Mouse (Mus musculus) left cerebral cortex, adult 9 months (tissue): Measurements from ENCODE around the gene Tmem198.
A peak's percentile ranks its signal among the peaks of the same experiment; 100 is the strongest.

Experiments used
- DNase-seq, 2 experiments: peaks; one replicate each; pipeline ENCODE4 v3.0.0; 2022; ENCODE audit warnings: low spot score in 2 of 2

Gene Tmem198

DNA sequence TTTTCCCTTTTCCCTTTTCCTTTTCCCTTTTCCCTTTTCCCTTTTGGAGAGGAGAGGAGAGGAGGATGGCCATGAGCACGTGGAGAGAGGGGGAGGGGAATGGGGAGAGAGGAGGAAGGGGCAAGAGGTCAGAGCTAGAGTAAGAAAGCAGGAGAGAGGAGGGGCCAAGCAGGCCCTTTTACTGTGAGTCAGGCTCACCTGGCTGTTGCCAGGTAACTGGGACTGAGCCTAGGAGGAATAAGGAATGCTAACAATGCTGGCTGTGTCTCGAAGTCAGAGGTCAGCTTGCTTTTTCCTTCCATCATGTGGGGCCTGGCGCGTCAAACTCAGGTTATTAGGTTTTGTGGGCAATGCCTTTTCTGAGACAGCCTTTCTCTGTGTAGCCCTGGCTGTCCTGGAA is 38.7 kb downstream of the Tmem198 start:
- no peak for DNase-seq

DNA sequence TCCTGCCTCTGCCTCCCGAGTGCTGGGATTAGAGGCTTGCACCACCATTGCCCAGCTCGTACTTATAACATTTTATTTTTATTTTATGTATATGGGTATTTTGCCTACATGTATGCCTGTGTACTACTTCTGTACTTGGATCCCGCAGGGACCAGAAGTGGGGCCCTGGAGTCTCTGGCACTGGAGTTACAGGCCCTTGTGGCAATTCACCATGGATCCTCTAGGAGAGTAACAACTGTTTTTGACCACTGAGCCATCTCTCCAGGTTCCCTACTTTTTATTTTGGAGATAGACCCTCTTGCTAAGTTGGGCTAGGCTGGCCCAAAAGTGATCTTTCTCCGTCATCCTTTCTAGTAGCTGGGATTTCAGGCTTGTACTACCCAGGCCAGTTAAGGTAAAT is 39.1 kb downstream of the Tmem198 start:
- no peak for DNase-seq

DNA sequence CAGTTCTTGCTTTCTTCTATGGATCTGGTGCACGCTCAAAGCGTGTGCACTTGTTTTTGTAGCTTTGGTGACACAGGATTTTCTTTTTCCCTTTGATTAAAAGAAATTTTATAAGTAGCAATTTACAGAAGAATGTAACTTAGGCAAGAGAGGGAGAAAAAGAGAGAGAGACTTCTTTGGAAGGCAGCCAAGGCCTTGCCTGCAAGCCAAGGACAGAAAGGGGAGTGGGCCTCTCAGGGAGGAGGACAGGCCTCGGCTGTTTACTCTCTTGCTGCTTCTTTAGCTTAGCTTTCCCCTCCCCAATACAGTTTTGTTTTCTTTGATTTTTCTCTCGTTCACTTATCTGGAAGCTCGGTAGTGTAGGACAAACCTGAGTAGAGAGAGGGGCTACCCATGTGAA is 40.2 kb downstream of the Tmem198 start:
- DNase-seq, result no peak

DNA sequence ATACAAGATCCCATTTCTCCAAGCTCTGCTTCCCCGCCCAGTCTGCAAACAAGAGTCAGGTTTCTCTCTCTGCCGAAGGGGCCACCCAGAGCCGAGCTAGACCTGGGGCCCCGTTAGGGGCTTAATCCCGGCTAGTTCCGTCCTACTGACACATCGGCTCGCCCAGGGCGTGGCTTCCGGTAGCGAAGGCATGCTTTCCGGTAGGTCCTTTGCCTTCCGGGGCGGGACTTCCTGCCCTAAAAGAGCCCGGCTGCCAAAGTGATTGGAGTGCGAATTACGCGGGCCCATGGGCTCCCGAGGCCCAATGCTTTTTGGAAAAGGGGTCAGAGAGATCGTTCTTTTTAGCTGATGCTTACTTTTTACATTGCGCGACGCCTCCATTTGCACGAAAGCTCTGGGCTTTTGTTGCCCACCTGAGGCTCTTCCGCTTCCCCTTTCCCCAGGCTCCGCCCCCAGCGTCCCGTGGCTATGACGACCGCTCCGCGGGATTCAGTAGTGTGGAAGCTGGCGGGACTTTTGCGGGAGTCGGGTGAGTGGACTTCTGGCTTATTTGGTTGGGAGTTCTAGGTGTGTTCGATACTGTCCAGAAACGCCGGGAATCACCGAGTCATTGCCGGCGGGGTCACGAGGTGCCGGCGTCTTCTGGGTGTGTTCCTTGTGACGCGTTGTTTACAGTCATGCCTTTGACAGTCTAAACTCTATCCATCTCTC is 42.1 kb downstream of the Tmem198 start, which contains the start of gene Stk11ip:
Stk11ip (plus strand) TSS at position 209 of the 711 bp plus-strand sequence.
- peak; percentile 71 to 92 for DNase-seq

DNA sequence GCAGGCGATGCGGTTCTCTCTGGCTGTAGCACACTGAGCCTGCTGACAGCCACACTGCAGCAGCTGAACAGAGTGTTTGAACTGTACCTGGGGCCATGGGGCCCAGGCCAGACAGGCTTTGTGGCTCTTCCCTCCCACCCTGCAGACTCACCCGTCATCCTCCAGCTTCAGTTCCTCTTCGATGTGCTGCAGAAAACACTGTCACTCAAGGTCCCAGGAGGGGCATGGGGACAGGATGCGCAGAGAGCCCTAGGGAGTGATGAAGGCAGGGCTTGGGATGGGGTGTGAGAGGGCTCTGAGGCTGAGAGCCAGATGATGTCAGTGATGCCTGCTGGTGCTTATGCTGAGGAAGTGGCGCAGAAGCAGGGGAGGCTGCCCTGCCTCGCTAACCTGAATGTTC is 45.3 kb downstream of the Tmem198 start:
- DNase-seq, result no peak

DNA sequence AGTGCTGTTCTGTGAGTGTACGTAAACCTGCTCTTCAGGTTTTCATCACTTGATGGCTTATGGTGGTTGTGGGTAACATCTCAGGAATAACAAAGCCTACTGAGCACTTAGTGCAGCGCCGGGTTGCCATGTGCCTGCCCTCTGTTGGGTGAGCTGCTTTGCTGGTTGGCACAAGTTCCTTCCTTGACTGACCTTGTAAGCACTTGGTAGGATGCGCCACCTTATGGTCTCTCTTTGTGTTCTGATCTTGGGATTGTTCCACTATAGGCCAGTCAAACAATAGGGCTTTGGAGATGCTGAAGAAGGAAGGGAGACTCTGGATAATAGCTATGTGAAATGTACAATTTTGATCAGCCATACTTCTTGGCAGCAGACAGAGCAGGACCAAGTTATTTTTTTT is 51.2 kb downstream of the Tmem198 start:
- no peak for DNase-seq

DNA sequence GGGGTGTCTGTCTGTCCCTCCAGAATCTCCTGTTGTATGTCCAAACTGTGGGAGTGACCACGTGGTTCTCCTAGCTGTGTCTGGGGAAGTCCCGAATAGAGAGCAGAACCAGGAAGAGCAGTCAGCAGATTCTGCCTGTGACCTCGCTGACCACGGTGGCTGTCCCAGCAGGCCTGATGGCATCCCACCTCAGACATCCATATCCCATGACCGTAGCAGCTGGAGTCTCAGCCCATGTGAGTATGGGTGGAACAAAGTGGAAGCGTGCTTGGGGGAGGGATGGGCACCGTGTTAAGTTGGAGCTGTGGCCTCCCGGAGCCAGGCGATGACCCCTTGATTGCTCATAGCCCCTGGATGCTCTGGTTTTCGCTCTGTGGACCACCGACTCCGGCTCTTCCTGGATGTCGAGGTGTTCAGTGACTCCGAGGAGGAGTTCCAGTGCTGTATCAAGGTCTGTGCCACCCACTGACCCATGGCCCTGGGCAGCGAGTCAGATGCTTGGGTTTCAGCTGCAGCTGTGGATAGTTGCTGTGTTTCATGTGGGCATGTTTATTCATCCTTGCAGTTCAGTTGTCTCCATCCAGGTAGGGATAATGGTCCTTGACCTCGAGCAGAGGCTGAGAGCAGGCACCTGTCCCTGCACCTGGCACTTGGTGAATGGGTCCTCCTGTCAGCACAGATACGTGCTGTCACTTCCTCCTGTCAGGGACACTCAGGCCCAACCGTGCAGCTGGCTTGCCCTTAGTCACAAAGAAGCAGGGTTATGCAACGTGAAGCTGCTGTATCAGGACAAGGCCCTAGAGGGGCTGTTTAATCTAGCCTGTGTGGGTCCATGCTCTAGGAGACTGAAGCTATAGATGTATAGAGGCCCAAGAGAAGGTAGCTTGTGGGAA is 53.2 kb downstream of the Tmem198 start:
- no peak for DNase-seq

DNA sequence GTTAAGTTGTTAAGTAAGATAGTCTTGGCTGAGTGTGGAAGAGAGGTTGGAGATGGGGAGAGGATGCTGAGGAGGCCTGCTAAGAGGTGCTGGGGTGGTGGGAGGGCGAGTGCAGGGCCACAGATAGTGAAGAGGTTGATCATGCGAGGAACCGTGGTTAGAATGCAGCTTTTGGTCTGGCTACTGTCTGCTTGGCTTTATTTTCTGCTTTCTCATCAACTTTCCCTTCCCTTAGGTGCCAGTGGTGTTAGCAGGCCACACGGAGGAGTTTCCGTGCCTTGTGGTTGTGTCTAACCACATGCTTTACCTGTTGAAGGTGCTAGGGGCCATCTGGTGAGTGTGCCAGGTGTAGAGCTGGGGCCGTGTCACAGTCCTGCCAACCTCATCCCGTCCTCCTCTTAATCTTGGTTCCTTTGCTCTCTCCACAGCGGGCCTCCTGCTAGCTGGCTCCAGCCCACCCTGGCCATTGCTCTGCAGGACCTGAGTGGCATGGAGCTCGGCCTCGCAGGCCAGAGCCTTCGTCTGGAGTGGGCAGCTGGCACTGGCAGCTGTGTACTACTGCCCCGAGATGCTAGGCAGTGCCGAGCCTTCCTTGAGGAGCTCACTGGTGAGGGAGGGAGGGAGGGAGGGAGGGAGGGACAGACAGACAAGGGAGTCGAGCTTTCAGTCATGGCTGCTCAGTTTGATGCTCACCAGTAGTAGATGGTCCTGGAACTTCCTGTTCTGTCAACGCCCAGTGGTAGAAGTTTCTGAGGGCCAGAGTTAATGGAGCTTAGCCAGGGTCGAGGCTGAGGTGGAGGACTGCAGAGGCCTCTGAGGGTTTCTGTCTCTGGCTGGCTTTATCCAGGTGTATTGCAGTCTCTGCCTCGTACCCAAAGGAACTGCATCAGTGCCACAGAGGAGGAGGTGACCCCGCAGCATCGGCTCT is 54.3 kb downstream of the Tmem198 start:
- DNase-seq, result no peak
